ENCODE assay signal across 23 mouse cellular contexts in the genomic region with DNA sequence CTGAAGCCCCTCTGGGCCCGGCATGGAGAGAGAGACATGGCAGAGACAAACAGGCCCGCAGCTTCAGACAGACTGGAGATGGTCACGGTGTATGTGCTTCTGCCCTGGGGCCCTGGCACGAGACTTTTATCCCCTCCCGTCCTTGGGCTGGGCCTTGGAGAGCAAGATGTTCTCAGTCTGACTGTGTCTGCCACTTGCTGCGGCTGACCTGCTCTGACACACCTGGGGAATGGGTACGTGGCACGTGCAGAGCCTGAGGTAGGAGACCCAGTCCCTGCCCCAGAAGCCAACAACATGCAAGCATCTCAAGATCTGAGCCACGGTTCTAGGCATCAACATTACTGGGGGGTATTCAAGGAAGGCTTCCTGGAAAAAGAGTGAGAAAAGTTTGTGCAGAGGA. TPM values are rescaled to one million over a fixed set of nuclear protein-coding genes. Genes with fewer than 3 reads are reported as not detected.
DNase-seq lines count a peak whose midpoint lies in the region; ATAC-seq lines count a peak whose summit lies in the region.
"Had no signal": no experiment of that assay in that cellular context is flagged by ENCODE, and none has a peak within 500 bp of the region (broad histone marks: within the 10 kb centered on the region; RNA-seq: fewer than 3 reads in every experiment).

A gene (minus strand): TSS at position 101 of the 400 bp plus-strand sequence.

- H3K4me3 ChIP-seq in limb, embryonic 12.5 days (replicated peaks), result no peak within 1 kb of the TSS
- H3K4me3 ChIP-seq in limb, embryonic 10.5 days, result no peak within 1 kb of the TSS
- H3K4me3 ChIP-seq in lung, embryonic 16.5 days (ENCODE audit: low read length), result no peak within 1 kb of the TSS
- no peak within 1 kb of the TSS for H3K4me3 ChIP-seq in stomach, embryonic 16.5 days (replicated peaks; ENCODE audit: low read length)
- H3K4me3 ChIP-seq: embryonic facial prominence, embryonic 12.5 days; gastrocnemius, adult 2 months; heart, embryonic 13.5 days; hindbrain, embryonic 15.5 days had no signal

- peaks cover 10% of the 10 kb centered on the region; the same call in 1 of the 2 replicates for H3K27me3 ChIP-seq in limb, embryonic 12.5 days
- H3K27me3 ChIP-seq in limb, embryonic 10.5 days (ENCODE audit: low read depth, poor library complexity, severe bottlenecking), result 0 out of 2 replicates have a peak, but pooled peaks cover 4% of the 10 kb centered on the region
- H3K27me3 ChIP-seq in lung, embryonic 16.5 days (ENCODE audit: control insufficient read depth, insufficient read depth, low read depth, low read length), result no peaks in the 10 kb centered on the region
- H3K27me3 ChIP-seq in stomach, embryonic 16.5 days (ENCODE audit: control insufficient read depth, insufficient read depth, low read length), result no peaks in the 10 kb centered on the region
- H3K27me3 ChIP-seq: embryonic facial prominence, embryonic 12.5 days; hindbrain, embryonic 15.5 days had no signal

- WGBS in limb, embryonic 12.5 days, result 81% methylated on average over 9 of the region's 9 CpGs
- WGBS in limb, embryonic 10.5 days, result 90% methylated on average over 9 of the region's 9 CpGs
- WGBS in lung, embryonic 16.5 days, result 78% methylated on average over 9 of the region's 9 CpGs
- WGBS in stomach, embryonic 16.5 days, result 86% methylated on average over 9 of the region's 9 CpGs

- H3K36me3 ChIP-seq in limb, embryonic 12.5 days, result no peaks in the 10 kb centered on the region
- H3K36me3 ChIP-seq in limb, embryonic 10.5 days, result no peaks in the 10 kb centered on the region
- no peaks in the 10 kb centered on the region for H3K36me3 ChIP-seq in lung, embryonic 16.5 days (ENCODE audit: control insufficient read depth, insufficient read depth, low read length)
- no peaks in the 10 kb centered on the region for H3K36me3 ChIP-seq in stomach, embryonic 16.5 days (ENCODE audit: control insufficient read depth, insufficient read depth, low read length)
- H3K36me3 ChIP-seq: embryonic facial prominence, embryonic 12.5 days; heart, embryonic 13.5 days; hindbrain, embryonic 15.5 days had no signal

- no peak within 1 kb of the TSS for H3K4me2 ChIP-seq in limb, embryonic 12.5 days
- no peak within 1 kb of the TSS for H3K4me2 ChIP-seq in lung, embryonic 16.5 days (ENCODE audit: low read depth, low read length)
- peak within 1 kb of the TSS; percentile 5; the same call in 1 of the 2 replicates for H3K4me2 ChIP-seq in stomach, embryonic 16.5 days (ENCODE audit: low read depth, low read length)
- H3K4me2 ChIP-seq: embryonic facial prominence, embryonic 12.5 days; heart, embryonic 13.5 days; hindbrain, embryonic 15.5 days had no signal

- no peak within 1 kb of the TSS for H3K27ac ChIP-seq in limb, embryonic 12.5 days
- H3K27ac ChIP-seq in limb, embryonic 10.5 days, result no peak within 1 kb of the TSS
- peak within 1 kb of the TSS; percentile 79 for H3K27ac ChIP-seq in lung, embryonic 16.5 days (ENCODE audit: low read length)
- peak within 1 kb of the TSS; percentile 93 for H3K27ac ChIP-seq in stomach, embryonic 16.5 days (ENCODE audit: low read length)
- H3K27ac ChIP-seq: embryonic facial prominence, embryonic 12.5 days; gastrocnemius, adult 2 months; heart, embryonic 13.5 days; hindbrain, embryonic 15.5 days had no signal

- no peaks in the 10 kb centered on the region for H3K4me1 ChIP-seq in limb, embryonic 12.5 days (replicated peaks)
- no peaks in the 10 kb centered on the region for H3K4me1 ChIP-seq in limb, embryonic 10.5 days
- peaks cover 13% of the 10 kb centered on the region; the same call in 1 of the 2 replicates for H3K4me1 ChIP-seq in lung, embryonic 16.5 days (replicated peaks; ENCODE audit: control insufficient read depth, insufficient read depth, low read length)
- H3K4me1 ChIP-seq in stomach, embryonic 16.5 days (ENCODE audit: control insufficient read depth, insufficient read depth, low read length), result peaks cover 13% of the 10 kb centered on the region
- H3K4me1 ChIP-seq: embryonic facial prominence, embryonic 12.5 days; heart, embryonic 13.5 days; hindbrain, embryonic 15.5 days had no signal

- 0 out of 2 replicates have a peak within 1 kb of the TSS, but pooled peaks have one; percentile 4 for H3K9ac ChIP-seq in limb, embryonic 12.5 days (replicated peaks)
- no peak within 1 kb of the TSS for H3K9ac ChIP-seq in lung, embryonic 16.5 days (ENCODE audit: low read length)
- 0 out of 2 replicates have a peak within 1 kb of the TSS, but pooled peaks have one; percentile 37 for H3K9ac ChIP-seq in stomach, embryonic 16.5 days (ENCODE audit: low read length)
- H3K9ac ChIP-seq: embryonic facial prominence, embryonic 12.5 days; heart, embryonic 13.5 days; hindbrain, embryonic 15.5 days had no signal

- no peak for ATAC-seq in limb, embryonic 12.5 days (ENCODE audit: insufficient number of reproducible peaks, insufficient read depth, low FRiP score, low TSS enrichment, low read depth)
- no peak for ATAC-seq in lung, embryonic 16.5 days (ENCODE audit: low read depth)
- ATAC-seq in stomach, embryonic 16.5 days (ENCODE audit: insufficient read depth, low FRiP score), result no peak
- no peak for ATAC-seq in granulocyte monocyte progenitor cell, adult 5-6 weeks (replicated peaks; ENCODE audit: poor library complexity, severe bottlenecking)
- ATAC-seq: forebrain, embryonic 14.5 days had no signal

- no peaks in the 10 kb centered on the region for H3K9me3 ChIP-seq in limb, embryonic 12.5 days
- no peaks in the 10 kb centered on the region for H3K9me3 ChIP-seq in limb, embryonic 10.5 days (replicated peaks)
- no peaks in the 10 kb centered on the region for H3K9me3 ChIP-seq in lung, embryonic 16.5 days (ENCODE audit: control insufficient read depth, low read length)
- no peaks in the 10 kb centered on the region for H3K9me3 ChIP-seq in stomach, embryonic 16.5 days (replicated peaks; ENCODE audit: control insufficient read depth, low read length)
- H3K9me3 ChIP-seq: embryonic facial prominence, embryonic 12.5 days; heart, embryonic 13.5 days; hindbrain, embryonic 15.5 days had no signal

- no peak for DNase-seq in limb, embryonic 10.5 days (ENCODE audit: low spot score)
- no peak for DNase-seq in lung, postnatal 14 days
- DNase-seq: adrenal gland, postnatal 10 days; cerebellum, adult 11 months; cerebellum, adult 8-10 months; cerebellum, postnatal 14 days; embryo, embryonic 11 days; gastrocnemius, adult 2 months; gastrocnemius, postnatal 25 days; heart, adult 11 months; heart, postnatal 36 days had no signal

RNA-seq across cellular contexts. Expression of the gene that starts here (rescaled TPM):
- not detected in 2 replicates for polyA plus RNA-seq in limb, embryonic 12.5 days (2016; fragmentation: Nextera tagmentation; extraction: Ambion mirVana)
- polyA plus RNA-seq in limb, embryonic 10.5 days (2016; fragmentation: Nextera tagmentation; extraction: Ambion mirVana), result 0.08 TPM in 1 of 2 replicates, not detected in the other
- polyA plus RNA-seq in lung, embryonic 16.5 days (2015; fragmentation: Nextera tagmentation; extraction: Ambion mirVana), result 0.10 and 0.21 TPM in 2 replicates
- polyA plus RNA-seq in stomach, embryonic 16.5 days (2015; fragmentation: Nextera tagmentation; extraction: Ambion mirVana), result 23.6 and 43.1 TPM in 2 replicates
- not detected in 2 replicates for total RNA-seq in granulocyte monocyte progenitor cell, adult 5-6 weeks (2014; fragmentation: Nextera tagmentation)
- total RNA-seq in granulocyte monocyte progenitor cell, adult 5-6 weeks (2017), result not detected in 2 replicates
- total RNA-seq: adrenal gland, postnatal 4 days; common myeloid progenitor, adult 5-6 weeks; gastrocnemius, adult 2 months; gastrocnemius, postnatal 25 days; heart, postnatal 36 days had no signal
- polyA plus RNA-seq: embryonic facial prominence, embryonic 12.5 days; forebrain, embryonic 14.5 days; heart, embryonic 13.5 days; heart, postnatal 0 days; hindbrain, embryonic 11.5 days; hindbrain, embryonic 15.5 days had no signal

Comparison
In these comparisons a context has a peak if more than half of its experiments do, and no peak if none do; other contexts are left out.
1. RNA of the gene that starts here (polyA plus RNA-seq): 23.6 to 43.1 TPM in stomach, embryonic 16.5 days; 0.10 to 0.21 TPM in lung, embryonic 16.5 days, 0.08 TPM in limb, embryonic 10.5 days and not detected in limb, embryonic 12.5 days; every median in the first group is over 10 times any median in the second.
2. H3K27ac ChIP-seq: peak in lung, embryonic 16.5 days (single experiment) and stomach, embryonic 16.5 days (single experiment); none in limb, embryonic 12.5 days (single experiment) and limb, embryonic 10.5 days (single experiment).